In the genomic region with DNA sequence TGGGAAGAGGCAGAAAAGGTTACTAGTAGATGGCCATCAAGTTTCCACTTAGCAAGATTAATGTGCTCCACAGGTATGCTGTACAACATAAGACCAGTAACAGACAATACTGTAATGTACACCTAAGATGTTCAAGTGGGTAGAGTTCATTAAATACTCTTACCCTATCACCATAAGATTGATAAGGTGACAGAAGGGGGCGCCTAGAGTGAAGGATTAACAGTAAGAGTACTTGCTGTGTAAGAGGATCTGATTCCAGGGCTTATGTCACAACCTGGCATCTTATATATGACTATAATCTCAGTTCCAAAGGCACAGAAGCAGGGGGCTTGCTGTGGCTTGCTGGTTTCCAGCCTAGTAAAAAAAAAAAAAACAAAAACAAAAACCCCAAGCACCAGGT, we compare ENCODE assay signal across 17 mouse cellular contexts. TPM values are rescaled to one million over a fixed set of nuclear protein-coding genes. Genes with fewer than 3 reads are reported as not detected.
A peak's percentile ranks its signal among the peaks of the same experiment; 100 is the strongest.
DNase-seq lines count a peak whose midpoint lies in the region; ATAC-seq and TF ChIP-seq lines count a peak whose summit lies in the region.
"Had no signal": no experiment of that assay in that cellular context is flagged by ENCODE, and none has a peak within 500 bp of the region (broad histone marks: within the 10 kb centered on the region; RNA-seq: fewer than 3 reads in every experiment).

No protein-coding gene starts in this region.

- peak; percentile 32 for ATAC-seq in CD4-positive, CD25-positive, alpha-beta regulatory T cell, adult 4 months
- ATAC-seq: forebrain, embryonic 15.5 days had no signal

- DNase-seq in lung, postnatal 36 days = peak; percentile 72
- no peak for DNase-seq in lung, adult 2 months
- peak; percentile 62 for DNase-seq in induced T-regulatory cell, adult 2 months (ENCODE audit: low read depth)
- DNase-seq in thymus, postnatal 25 days = peak; percentile 46
- DNase-seq in adrenal gland, postnatal 4 days (ENCODE audit: low spot score in 2 of 2) = no peak
- DNase-seq in adrenal gland, adult 8-10 months = no peak
- DNase-seq: adrenal gland, postnatal 25 days; cerebellum, postnatal 10 days; gastrocnemius, postnatal 14 days; heart, postnatal 14 days; lung, embryonic 14.5 days had no signal

- TF ChIP-seq POLR2A in lung, adult 2 months (IDR thresholded peaks at IDR 0.05; ENCODE audit: borderline replicate concordance, extremely low read depth, low read depth, low read length) = no peak

- H3K4me1 ChIP-seq in lung, adult 2 months (ENCODE audit: control insufficient read depth, insufficient read depth, low read length) = peaks cover 2% of the 10 kb centered on the region
- H3K4me1 ChIP-seq: forebrain, embryonic 15.5 days; heart, embryonic 10.5 days; limb, embryonic 13.5 days; neural tube, embryonic 12.5 days had no signal

- no peak overlapping the region for H3K4me3 ChIP-seq in lung, adult 2 months (replicated peaks; ENCODE audit: extremely low read depth, low read depth, low read length)
- H3K4me3 ChIP-seq: erythroblast, embryonic 14.5 days; forebrain, embryonic 15.5 days; heart, embryonic 10.5 days; limb, embryonic 13.5 days; neural tube, embryonic 12.5 days had no signal

- WGBS in lung, adult 2 months = 21% methylated on average over 1 of the region's 1 CpGs

- TF ChIP-seq CTCF in lung, adult 2 months (IDR thresholded peaks at IDR 0.05; ENCODE audit: insufficient read depth, low read length) = no peak

RNA-seq across cellular contexts. Expression of gene Casp8, which starts 16.9 kb away (rescaled TPM):
- polyA plus RNA-seq in lung, adult 2 months (2012; rRNA removed) = 5.1 and 8.9 TPM in 2 replicates
- 100 to 1,000 TPM; 197 to 203 TPM for polyA plus RNA-seq in CD4-positive, CD25-positive, alpha-beta regulatory T cell, adult 4 months (2017; shearing (Covaris generic))
- total RNA-seq in adrenal gland, postnatal 4 days (2021) = 10 to 100 TPM; 25.6 to 29.8 TPM
- total RNA-seq in adrenal gland, adult 8-10 months (2022) = 10 to 100 TPM; 20.2 to 29.9 (median 22.8) TPM

Comparison
In these comparisons a context has a peak if more than half of its experiments do, and no peak if none do; other contexts are left out.
1. DNase-seq: peak in lung, postnatal 36 days (single experiment), induced T-regulatory cell, adult 2 months (single experiment) and thymus, postnatal 25 days (single experiment); none in lung, adult 2 months (single experiment), adrenal gland, postnatal 4 days (0 of 2) and adrenal gland, adult 8-10 months (single experiment).